In genomic region chr1:52676621-52677020, GRCm38 (mm10) we compare ENCODE assay signal across 9 mouse cellular contexts. TPM values are rescaled to one million over a fixed set of nuclear protein-coding genes. Genes with fewer than 3 reads are reported as not detected.
A peak's percentile ranks its signal among the peaks of the same experiment; 100 is the strongest.
DNase-seq lines count a peak whose midpoint lies in the region; TF ChIP-seq lines count a peak whose summit lies in the region.
"Had no signal": no experiment of that assay in that cellular context is flagged by ENCODE, and none has a peak within 500 bp of the region (broad histone marks: within the 10 kb centered on the region; RNA-seq: fewer than 3 reads in every experiment).

No protein-coding gene starts in this region.

- no peak for TF ChIP-seq CTCF in layer of hippocampus, adult 2 months (conservative IDR thresholded peaks at IDR 0.05)

- peak overlapping the region; percentile 24; the same call in 1 of the 2 replicates for H3K27ac ChIP-seq in layer of hippocampus, adult 2 months
- H3K27ac ChIP-seq: embryonic facial prominence, embryonic 13.5 days had no signal

- no peak for DNase-seq in layer of hippocampus, adult 2 months (ENCODE audit: low spot score in 2 of 2)
- no peak for DNase-seq in layer of hippocampus, adult 8-10 months (ENCODE audit: low spot score in 2 of 2)
- peak; percentile 39 for DNase-seq in cerebellum, adult 8-10 months
- peak; percentile 73 for DNase-seq in heart, postnatal 4 days
- DNase-seq in lung, postnatal 14 days = peak; percentile 66
- DNase-seq in right cerebral cortex, adult 2 months (ENCODE audit: low spot score in 2 of 2) = no peak
- DNase-seq in embryo, embryonic 10.5 days (ENCODE audit: low spot score) = no peak
- no peak for DNase-seq in urinary bladder, postnatal 25 days (ENCODE audit: low spot score)

- no peak overlapping the region for H3K4me3 ChIP-seq in layer of hippocampus, adult 2 months
- H3K4me3 ChIP-seq: embryonic facial prominence, embryonic 13.5 days had no signal

RNA-seq across cellular contexts. Expression of gene Nemp2, which starts 46.1 kb away (rescaled TPM):
- total RNA-seq in layer of hippocampus, adult 2 months (2021) = 1 to 10 TPM; 4.7 to 5.1 TPM
- 1 to 10 TPM; 4.0 to 5.8 (median 4.4) TPM for total RNA-seq in layer of hippocampus, adult 8-10 months (2022)
- 1 to 10 TPM; 4.6 to 4.9 TPM for total RNA-seq in heart, postnatal 4 days (2021)

RNA-seq across cellular contexts. Expression of gene Mfsd6, which starts 50.6 kb away (rescaled TPM):
- total RNA-seq in layer of hippocampus, adult 2 months (2021) = 10 to 100 TPM; 76.7 to 79.9 TPM
- 10 to 100 TPM; 78.0 to 94.4 (median 85.5) TPM for total RNA-seq in layer of hippocampus, adult 8-10 months (2022)
- total RNA-seq in heart, postnatal 4 days (2021) = 10 to 100 TPM; 14.3 to 15.2 TPM

Comparison
In these comparisons a context has a peak if more than half of its experiments do, and no peak if none do; other contexts are left out.
1. DNase-seq: peak in cerebellum, adult 8-10 months (single experiment), heart, postnatal 4 days (single experiment) and lung, postnatal 14 days (single experiment); none in layer of hippocampus, adult 2 months (0 of 2), layer of hippocampus, adult 8-10 months (0 of 2), right cerebral cortex, adult 2 months (0 of 2), embryo, embryonic 10.5 days (single experiment) and urinary bladder, postnatal 25 days (single experiment).
2. RNA of gene Mfsd6, which starts 50.6 kb away (total RNA-seq): 78.0 to 94.4 TPM in layer of hippocampus, adult 8-10 months and 76.7 to 79.9 TPM in layer of hippocampus, adult 2 months; 14.3 to 15.2 TPM in heart, postnatal 4 days; every median in the first group is over 4 times any median in the second.